Mouse (Mus musculus): ENCODE measurements at regions not wholly inside any gene's neighbourhood (a gene's known extent, or its start where the extent isn't known, plus 50 kb on each side); places are given as distances from the start of the nearest gene placed in this dataset.

GRCm38 (mm10) chr4:10141238-10141934, 732.9 kb upstream of the 2610301B20Rik start:
- no peak for DNase-seq (ENCODE audit: low spot score in 2 of 2)

GRCm38 (mm10) chr4:10149911-10150310, 724.4 kb upstream of the 2610301B20Rik start:
- DNase-seq (ENCODE audit: low spot score in 2 of 2) = no peak

GRCm38 (mm10) chr4:10150501-10150900, 723.8 kb upstream of the 2610301B20Rik start:
- DNase-seq (ENCODE audit: low spot score in 2 of 2) = peak in 1 of 2 experiments; percentile 21

GRCm38 (mm10) chr4:10155705-10156390, 718.5 kb upstream of the 2610301B20Rik start:
- no peak for DNase-seq (ENCODE audit: low spot score in 2 of 2)

- no peak for DNase-seq (ENCODE audit: low spot score in 2 of 2)
Measured at GRCm38 (mm10) chr4:10189896-10190295, 684.4 kb upstream of the 2610301B20Rik start.

GRCm38 (mm10) chr4:10197245-10197943, 676.9 kb upstream of the 2610301B20Rik start:
- no peak for DNase-seq (ENCODE audit: low spot score in 2 of 2)

GRCm38 (mm10) chr4:10201835-10202234, 672.5 kb upstream of the 2610301B20Rik start:
- DNase-seq (ENCODE audit: low spot score in 2 of 2) = peak in 1 of 2 experiments; percentile 13

GRCm38 (mm10) chr4:10204224-10204623, 670.1 kb upstream of the 2610301B20Rik start:
- DNase-seq (ENCODE audit: low spot score in 2 of 2) = no peak

GRCm38 (mm10) chr4:10209324-10209923, 664.9 kb upstream of the 2610301B20Rik start:
- no peak for DNase-seq (ENCODE audit: low spot score in 2 of 2)

- DNase-seq (ENCODE audit: low spot score in 2 of 2) = no peak
Measured at GRCm38 (mm10) chr4:10211303-10211702, 663.0 kb upstream of the 2610301B20Rik start.

GRCm38 (mm10) chr4:10235324-10235723, 639.0 kb upstream of the 2610301B20Rik start:
- DNase-seq (ENCODE audit: low spot score in 2 of 2) = peak in 1 of 2 experiments; percentile 16

GRCm38 (mm10) chr4:10242117-10242516, 632.2 kb upstream of the 2610301B20Rik start:
- DNase-seq (ENCODE audit: low spot score in 2 of 2) = no peak

GRCm38 (mm10) chr4:10242909-10243308, 631.4 kb upstream of the 2610301B20Rik start:
- DNase-seq (ENCODE audit: low spot score in 2 of 2) = no peak

- DNase-seq (ENCODE audit: low spot score in 2 of 2) = no peak
Measured at GRCm38 (mm10) chr4:10254029-10254690, 620.1 kb upstream of the 2610301B20Rik start.

GRCm38 (mm10) chr4:10257537-10257936, 616.8 kb upstream of the 2610301B20Rik start:
- DNase-seq (ENCODE audit: low spot score in 2 of 2) = no peak

- no peak for DNase-seq (ENCODE audit: low spot score in 2 of 2)
Measured at GRCm38 (mm10) chr4:10260351-10260750, 613.9 kb upstream of the 2610301B20Rik start.

GRCm38 (mm10) chr4:10265942-10266341, 608.4 kb upstream of the 2610301B20Rik start:
- no peak for DNase-seq (ENCODE audit: low spot score in 2 of 2)

- DNase-seq (ENCODE audit: low spot score in 2 of 2) = no peak
Measured at GRCm38 (mm10) chr4:10285562-10285961, 588.7 kb upstream of the 2610301B20Rik start.

- peak in 1 of 2 experiments; percentile 60 for DNase-seq (ENCODE audit: low spot score in 2 of 2)
Measured at GRCm38 (mm10) chr4:10290326-10290725, 584.0 kb upstream of the 2610301B20Rik start.

GRCm38 (mm10) chr4:10295012-10295530, 579.2 kb upstream of the 2610301B20Rik start:
- no peak for DNase-seq (ENCODE audit: low spot score in 2 of 2)

GRCm38 (mm10) chr4:10296220-10296619, 578.1 kb upstream of the 2610301B20Rik start:
- DNase-seq (ENCODE audit: low spot score in 2 of 2) = no peak
